Mouse (Mus musculus) subcutaneous adipose tissue, adult 2 months (tissue): ENCODE results near the gene Yeats4. TPM values are rescaled to one million over a fixed set of nuclear protein-coding genes. Genes with fewer than 3 reads are reported as not detected.

Experiments used
- polyA plus RNA-seq: library from polyadenylated mRNA; depleted of rRNA; stranded (reverse); fragments of >200 nt; gene quantifications from 2 replicates; pipeline ENCODE4 v1.2.3, GENCODE M21; 2012; ENCODE audit warnings: low replicate concordance; rRNA removed

Yeats4 gene
- 15.0 and 26.0 TPM in 2 replicates for polyA plus RNA-seq

GRCm38 (mm10) chr10:117224102-117224990 lies at the start of gene Yeats4:
Gene Yeats4, minus strand, starts transcription at chr10:117224507.

GRCm38 (mm10) chr10:117238603-117239002 lies 14.3 kb upstream of the Yeats4 start, which contains the start of gene 9530003J23Rik:
Gene 9530003J23Rik, minus strand, starts transcription at chr10:117238703.

Other genes with a start within 250 kb of the Yeats4 start
- gene Best3, start 238.2 kb downstream of the Yeats4 start, polyA plus RNA-seq = 0.04 TPM in 1 of 2 replicates, not detected in the other
- not detected in 2 replicates for gene Lrrc10, start 179.2 kb downstream of the Yeats4 start, polyA plus RNA-seq
- 86.4 and 129 TPM in 2 replicates for gene Cct2, start 160.7 kb downstream of the Yeats4 start, polyA plus RNA-seq
- 12.8 and 27.1 TPM in 2 replicates for gene Frs2, start 76.0 kb downstream of the Yeats4 start, polyA plus RNA-seq
- gene 9530003J23Rik, start 14.2 kb upstream of the Yeats4 start, polyA plus RNA-seq = 0.24 TPM in 1 of 2 replicates, not detected in the other
- gene Lyz2, start 57.8 kb upstream of the Yeats4 start, polyA plus RNA-seq = 594 and 634 TPM in 2 replicates
- 27.0 and 34.5 TPM in 2 replicates for gene Lyz1, start 68.4 kb upstream of the Yeats4 start, polyA plus RNA-seq
- 28.9 and 66.1 TPM in 2 replicates for gene Cpsf6, start 155.5 kb upstream of the Yeats4 start, polyA plus RNA-seq